Mouse (Mus musculus) cerebellum, postnatal 36 days (tissue): ENCODE measurements at regions not wholly inside any gene's neighbourhood (a gene's known extent, or its start where the extent isn't known, plus 50 kb on each side); places are given as distances from the start of the nearest gene placed in this dataset.
A peak's percentile ranks its signal among the peaks of the same experiment; 100 is the strongest.

Source experiments
- DNase-seq, 2 experiments: peaks; one replicate each; pipeline ENCODE4 v3.0.0; 2021 to 2022; ENCODE audit warnings: mixed read lengths in 2 of 2

DNA sequence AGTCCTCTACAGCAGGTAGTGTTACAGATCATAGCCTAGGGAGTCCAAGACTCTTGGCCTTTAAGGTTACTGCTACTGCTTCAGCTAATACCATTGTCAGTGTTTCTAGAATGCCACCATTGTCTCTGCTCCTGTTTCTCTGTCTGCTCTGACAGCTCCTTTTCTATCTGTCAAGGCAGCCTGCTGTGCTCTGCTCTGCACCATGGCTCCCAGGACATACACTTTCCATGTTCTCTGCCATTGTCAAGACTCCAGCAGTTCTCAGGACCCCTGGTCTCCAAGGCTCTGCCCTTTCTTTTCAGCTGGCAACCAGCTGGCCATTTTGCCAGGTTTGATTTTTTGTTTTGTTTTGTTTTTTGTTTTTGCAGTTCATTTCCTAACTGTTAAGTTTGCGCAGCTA lies 208.7 kb downstream of the Otol1 start:
- DNase-seq = no peak

DNA sequence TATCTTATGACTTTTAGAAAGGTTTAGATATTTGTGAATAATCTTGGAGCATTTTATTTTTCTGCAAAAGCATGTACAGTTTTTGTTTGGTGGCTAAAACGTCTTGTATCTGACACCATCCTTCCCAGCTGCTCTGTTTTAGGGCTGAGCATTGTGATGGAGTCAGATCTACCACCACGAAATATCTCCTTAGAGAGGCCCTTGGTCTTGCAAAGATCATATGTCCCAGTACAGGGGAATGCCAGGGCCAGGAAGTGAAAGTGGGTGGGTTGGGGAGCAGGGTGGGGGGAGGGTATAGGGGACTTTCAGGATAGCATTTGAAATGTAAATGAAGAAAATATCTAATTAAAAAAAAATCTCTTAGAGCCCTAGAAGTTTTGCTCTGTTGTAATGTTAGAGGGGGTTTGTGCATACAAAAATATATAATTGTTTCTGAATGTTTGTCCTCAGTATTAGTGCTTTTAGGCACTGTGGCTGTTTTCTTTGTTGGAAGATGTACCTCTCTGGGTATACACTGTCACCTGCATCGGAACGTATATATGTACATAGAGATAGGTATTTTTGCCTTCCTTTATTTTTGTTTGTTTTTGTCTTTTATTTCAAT lies 211.4 kb downstream of the Otol1 start:
- DNase-seq = no peak

DNA sequence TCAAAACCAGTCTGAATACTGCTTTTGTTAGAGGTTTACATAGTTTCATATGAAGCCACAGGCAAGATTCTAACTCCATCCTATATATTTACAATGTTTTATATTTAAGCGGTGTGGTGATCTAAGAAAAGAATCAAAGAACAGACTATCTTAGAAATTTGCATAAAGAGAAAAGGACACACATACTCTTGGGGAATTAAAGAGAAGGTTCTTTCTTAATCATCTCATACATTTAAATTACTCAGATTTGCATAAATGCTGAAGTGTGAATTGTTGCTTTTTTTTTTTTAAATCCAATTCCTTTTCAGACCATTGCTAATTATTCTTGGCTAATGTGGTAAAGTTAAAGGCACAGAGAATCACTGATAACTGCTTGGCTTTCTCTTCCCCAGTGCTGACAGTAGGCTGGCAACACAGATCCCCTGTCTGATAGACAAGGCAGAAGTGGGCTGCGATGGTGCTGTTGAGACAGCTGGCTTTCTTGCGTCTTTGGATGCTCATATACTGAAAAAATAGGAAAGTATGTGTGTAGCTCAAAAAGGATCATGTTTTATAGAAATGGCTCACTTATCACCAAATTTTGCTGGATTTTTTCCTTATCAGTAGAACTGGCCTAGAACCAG lies 216.1 kb downstream of the Otol1 start:
- no peak for DNase-seq

DNA sequence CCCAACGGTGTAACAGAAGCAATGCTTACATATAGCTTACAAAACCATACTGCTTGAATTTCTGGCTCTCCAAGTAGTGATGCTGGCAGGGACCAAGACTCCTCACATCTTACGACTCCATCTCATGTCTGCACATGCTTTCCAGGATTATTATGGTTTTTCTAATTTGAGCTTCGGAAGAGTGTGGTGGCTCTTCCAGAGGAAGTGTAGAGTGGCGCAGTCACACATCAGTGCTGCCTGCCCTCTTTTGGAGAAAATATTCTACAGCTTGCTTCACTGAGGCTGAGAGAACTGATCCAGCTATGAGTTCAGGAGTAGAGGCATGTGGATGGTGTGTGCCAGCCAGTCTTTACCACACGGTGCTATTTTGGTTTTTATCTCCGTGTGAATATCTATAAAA lies 217.4 kb downstream of the Otol1 start:
- no peak for DNase-seq

DNA sequence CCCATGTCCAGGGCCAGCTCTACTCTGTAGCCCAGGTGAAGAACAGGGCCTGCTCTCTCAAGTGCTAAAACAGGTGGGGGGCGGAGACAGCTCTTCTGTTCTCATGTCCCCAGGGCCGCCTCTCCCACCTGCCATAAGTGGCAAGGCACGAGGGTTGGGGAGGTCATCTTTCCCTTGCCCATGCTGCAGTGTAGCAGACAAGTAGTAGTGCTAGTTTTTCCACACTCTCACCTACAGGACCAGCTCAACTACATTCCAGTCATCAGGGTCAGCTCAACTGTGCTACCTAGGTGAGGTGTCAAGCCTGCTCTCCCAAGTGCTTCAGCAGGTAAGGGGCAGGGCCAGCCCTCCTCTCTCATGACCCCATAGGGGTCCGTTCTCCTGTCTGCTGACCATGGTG lies 219.8 kb downstream of the Otol1 start:
- DNase-seq = no peak

DNA sequence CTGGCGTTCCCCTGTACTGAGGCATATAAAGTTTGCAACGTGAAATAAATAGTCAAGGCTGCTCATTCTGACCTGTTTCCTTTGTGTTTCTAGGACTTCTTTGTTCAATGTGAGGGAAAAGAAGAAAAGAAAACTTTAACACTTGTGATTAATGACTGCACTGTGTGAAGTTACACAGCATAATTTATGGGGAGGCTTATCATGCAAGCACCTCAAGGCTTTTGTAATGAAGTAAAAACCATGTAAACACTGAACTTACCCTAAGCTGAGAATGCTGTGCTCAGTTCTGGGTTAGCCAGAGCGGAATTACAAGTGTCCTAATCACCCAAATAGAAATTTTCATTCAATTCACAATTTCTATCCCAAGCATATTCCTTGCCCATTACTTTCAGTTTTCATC lies 241.2 kb downstream of the Otol1 start:
- DNase-seq = no peak

DNA sequence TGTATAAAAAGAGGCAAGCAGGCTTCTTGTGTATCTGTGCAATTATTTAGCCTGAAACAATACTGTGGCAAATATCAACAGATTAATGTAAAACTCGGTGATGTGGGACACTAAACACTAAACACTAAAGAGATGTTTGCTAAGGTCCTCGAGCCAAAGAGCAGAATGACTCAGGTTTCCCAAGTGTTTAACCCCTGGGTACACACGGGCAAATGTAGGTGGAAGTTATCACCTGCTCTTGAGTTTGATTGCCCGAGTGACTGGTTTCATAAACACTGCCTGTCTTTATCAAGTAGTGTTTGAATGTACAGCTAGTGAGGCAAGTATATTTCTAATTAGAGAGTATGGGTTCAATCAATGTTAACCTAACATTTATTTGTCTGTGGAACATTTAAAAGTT lies 242.5 kb downstream of the Otol1 start:
- no peak for DNase-seq

DNA sequence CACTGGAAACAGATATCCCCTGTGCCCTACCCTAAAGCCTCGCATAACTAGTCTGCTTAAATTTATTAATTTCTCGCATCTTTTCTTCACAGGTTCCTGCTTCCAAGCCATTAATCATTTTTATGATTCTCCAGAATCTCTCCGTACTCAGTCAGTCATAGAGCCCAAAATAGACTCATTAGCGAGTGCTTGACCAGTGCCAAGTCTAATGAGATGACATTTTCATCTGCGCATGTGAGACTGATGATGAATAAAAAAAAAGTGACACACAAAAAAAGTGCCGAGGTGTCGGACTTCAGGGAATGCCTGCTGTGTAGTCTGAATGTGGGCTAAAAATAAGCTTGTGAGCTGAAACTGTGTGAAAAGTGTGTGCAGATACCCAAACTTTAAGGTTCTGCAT lies 243.3 kb downstream of the Otol1 start:
- DNase-seq = no peak

DNA sequence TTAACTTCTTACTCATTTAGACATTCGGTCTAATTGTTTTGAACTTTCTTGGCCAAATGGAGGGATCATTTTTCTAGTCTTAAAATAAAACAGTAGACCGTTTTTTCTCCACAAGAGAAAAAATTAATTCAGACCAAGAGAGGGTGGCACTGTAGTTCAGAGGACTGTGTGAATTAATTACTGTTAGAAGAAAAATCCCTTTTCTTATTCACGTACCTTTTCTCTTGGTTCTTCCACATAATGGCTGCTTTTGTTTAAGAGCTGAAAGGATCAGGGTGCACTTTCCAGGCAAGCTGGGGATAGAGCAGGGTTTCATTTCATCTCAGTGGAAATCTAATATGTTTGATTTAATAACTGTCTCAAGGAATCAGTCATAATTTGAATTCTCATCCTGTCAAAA lies 255.9 kb downstream of the Otol1 start:
- no peak for DNase-seq

DNA sequence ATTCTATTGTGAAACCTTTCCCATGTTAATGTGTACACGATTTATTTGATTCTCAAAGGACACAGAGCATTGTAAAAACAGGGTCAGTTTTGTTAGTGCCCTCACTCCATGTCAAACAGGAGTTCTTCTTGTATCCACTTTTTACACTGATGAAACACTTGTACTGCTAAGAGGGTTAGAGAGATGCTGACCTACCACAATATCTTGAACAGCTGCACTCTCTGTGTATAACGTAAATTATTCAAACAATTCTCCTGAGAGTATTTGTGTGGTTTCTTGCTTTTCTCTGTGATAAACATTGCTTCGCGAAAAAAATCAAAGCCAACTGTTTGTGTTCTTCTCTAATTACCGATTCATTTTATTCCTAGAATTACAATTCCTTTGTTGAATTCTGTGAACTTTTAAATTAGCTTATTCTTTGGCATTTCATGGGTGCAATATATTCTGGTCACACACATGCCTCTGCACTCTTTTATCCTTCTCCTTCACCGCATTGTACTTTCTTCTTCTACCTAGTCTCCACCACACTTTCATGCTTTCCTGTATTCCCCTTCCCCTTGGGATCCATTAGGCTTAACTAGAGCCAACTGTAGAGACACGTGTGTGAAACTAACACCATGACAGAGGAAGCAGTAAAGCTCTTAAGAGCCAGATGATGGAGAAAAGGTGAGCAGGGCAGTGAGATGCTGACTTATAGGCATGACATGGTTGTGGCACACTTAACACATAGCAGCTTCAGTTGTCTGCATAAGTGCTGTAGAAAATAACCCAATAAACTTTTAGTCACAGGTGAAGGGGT lies 281.4 kb downstream of the Otol1 start:
- DNase-seq = no peak

DNA sequence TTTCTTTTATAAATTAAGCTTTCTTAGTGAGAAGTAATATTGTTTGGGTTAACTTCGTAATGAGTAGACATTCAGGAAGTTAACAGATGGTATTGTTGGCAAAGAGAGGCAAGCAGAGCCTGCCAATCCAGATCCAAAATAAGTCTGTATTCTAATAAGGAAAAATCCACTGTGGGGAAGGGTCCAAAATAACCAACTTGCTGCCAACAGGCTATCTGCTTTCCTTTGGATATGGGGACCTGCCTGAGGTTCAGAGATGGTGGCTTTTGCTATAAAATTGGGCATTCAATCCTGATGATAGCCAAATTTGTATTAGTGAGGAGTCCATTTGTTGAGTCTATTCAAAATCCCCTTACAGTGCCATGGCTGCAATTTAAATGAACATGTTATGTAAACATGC lies 300.1 kb downstream of the Otol1 start:
- peak; percentile 49 to 71 for DNase-seq

DNA sequence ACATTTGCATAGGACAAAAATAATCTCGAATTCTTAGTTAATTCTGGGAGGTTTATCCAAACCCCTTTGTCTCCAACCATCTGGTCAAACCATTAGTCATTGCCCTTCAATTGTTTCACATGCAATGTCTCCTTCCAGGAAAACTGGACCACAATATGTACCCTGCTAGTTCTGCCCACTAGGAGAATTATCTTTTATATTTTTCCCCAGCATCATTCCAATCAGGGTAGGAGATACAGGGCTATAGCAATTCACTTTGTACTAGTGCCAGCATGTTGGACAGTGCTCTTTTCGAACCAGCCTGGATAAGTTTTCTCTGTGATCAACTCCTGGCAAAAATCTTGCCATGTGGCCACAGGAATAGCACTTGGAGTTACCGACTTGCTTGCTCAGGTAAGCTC lies 300.6 kb downstream of the Otol1 start:
- DNase-seq = peak; percentile 42 to 67

DNA sequence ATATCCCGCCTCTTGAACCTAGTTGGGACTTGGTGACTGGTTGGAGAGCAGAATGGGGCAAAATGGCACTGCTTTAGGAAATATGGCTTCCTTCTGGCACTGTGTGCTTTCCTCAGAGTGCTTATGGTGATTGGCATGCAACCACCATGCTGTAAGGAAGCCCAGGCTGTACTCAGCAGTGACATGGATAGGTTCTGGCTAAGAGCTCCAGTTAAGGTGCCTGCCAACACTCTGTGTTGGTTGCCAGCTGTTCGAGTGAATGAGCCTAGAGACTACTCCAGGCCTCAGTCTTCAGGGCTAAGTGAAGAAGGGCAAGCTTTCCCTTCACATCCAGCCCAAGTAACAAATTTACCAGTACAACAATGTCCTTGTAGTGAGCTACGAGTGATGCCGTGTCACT lies 301.9 kb downstream of the Otol1 start:
- DNase-seq = peak; percentile 40 to 46

DNA sequence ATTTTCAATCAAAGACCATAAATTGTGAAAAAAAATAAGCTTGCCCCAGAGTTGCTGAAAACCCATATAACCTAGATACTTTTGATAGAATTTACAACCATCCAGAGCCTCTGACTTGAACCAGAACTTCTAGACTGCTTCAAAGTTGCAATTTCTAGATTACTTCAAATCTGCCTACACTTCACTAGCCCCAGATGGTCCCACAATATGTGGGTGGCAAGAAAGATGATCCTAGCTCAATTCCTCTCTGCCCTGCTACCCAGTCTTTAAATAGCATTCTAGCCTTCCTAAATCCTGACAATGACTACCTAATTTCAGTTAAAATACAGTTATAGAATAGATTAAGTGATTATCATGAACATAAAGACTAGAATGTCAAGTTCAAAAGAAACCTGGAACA lies 303.6 kb downstream of the Otol1 start:
- DNase-seq = no peak

DNA sequence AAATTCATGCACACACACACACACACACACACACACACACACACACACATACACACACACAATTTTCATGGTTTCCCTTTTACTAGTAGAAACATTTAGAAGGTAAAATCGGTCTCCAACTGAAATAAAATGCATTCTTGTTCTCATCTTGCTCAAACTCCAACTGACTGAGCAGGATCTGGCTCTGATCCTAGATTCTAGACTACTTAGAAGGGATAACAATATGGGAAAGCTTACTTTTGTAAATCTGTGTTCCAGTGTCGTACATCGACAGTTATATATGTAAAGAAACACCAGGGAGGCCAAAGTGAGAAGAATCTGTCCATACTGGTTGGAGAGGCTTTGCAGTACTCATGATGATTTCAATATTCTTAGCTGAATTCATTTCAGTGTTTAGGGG lies 304.6 kb downstream of the Otol1 start:
- no peak for DNase-seq

DNA sequence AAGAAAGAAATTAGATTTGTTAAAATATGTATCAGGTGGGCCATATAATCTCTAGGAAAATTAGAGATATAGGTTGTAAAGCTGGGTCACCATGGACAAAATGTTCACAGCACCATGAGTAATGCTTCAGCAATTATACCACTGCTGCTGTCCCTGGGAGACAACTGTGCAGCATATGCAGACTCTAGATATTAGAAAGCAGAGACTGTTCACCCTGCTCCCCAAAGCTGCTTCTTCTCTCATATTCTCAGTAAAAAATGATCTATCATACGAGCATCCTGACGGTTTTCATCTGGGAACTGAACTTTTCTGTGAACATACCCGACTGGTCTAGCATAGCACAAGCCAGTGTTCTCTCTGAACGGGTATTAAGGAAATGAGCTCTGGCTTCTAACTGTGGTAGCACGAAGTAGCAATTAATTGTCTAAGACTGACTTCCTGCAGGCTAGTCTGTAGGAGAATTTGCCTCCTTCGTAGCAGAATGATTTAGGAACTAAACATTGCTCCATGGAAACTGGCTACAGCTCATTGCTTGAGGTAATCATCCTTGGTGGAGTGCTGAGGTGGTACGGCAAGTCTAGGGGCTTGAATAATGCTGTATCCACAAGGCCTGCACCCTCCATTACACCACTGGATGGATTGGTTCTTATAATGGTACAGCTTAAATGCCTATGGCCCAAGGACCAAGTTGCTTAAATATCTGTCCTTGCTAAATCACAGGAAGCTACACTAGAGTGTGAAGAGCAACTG lies 305.9 kb downstream of the Otol1 start:
- DNase-seq = no peak

DNA sequence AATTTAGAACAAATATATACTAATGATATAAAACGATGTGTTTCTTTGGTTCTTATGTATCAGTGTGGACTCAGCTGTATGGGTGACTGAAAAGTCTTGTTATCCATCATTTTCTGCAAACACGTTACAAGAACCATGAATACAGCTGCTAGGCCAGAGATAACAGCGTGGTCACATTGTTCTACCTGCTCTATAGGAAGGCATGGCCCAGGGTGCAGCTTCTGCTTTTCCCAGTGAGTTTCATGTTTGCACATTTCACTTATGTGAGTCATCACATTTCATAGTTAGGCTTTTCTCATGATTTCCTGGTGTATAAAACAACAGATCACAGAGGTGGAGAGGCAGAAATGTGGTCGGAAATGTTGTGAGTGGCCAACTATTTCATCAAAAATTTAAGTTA lies 306.8 kb downstream of the Otol1 start:
- no peak for DNase-seq

DNA sequence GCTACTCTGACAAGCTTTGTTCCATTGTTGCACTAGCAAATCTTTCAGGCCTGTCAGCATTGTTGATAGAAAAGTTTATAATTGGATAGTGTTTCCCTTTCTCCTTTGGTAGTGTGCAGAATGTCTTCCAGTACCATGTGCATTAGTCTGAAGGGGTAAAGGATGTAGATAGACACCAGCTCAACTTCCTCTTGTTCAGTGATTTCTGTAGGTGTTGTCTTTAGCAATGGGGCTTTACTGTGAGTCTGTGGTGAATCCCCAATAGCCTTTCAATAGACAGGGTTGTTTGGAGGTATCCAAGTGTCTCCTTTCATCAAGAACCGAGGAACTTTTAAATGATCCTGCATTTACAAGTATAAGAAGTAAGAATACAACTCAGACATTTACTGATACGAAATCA lies 311.0 kb downstream of the Otol1 start:
- no peak for DNase-seq

DNA sequence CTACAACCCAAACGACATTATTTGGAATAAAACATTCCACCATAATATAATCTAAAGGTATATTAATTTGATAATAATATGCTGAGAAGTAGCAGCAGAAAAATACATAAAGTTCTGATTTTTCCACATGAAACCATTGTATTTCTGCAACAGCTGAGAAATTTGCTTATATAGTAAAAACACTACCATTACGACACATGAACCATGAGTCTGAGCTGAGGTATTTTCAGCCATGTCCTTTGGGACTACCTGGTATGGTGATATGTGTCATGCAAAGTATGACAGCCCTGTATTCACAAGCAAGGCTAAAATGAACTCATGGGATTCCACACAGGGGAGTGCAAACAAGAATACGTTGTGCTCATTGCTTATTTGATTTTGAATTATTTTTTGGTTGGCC lies 311.7 kb downstream of the Otol1 start:
- DNase-seq = no peak

DNA sequence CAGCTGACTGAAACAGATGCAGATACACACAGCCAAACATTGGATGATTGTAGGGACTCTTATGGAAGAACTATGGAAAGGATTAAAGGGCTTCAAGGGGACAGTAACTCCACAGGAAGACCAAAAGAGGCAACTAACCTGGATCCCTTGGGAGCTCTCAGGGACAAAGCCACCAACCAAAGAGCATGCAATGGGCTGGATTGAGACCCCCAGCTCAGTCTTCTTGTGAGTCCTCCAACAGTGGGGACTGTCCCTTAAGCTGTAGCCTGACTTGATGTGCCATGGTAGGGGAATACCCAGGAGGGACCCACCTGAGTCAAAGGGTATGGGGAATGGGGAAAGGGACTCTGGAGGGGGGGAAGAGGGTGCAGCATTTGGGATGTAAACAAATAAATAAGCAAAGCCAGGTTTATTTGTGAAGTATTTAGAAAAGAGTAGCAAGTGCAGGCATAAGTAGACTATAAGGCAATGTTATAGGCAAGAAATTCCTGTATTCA lies 313.8 kb downstream of the Otol1 start:
- no peak for DNase-seq

DNA sequence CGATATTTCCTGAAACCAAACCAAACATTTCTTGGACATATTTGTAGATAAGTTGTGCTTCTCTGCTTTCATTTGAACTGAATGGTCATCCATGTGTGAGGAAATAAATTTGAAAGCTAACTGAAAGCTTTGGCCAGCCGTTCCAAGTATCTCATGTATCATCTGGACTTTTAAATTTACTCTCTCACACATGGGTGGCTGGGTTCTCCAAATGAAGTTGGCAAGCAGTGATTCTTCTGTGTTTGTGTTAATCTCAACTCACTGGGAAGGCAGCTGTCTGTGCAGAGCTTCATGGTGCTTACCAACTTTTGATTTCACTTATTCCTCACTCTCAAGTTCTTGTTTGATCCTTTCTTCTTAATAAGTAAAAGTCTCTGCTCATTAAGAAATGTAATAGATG lies 317.3 kb downstream of the Otol1 start:
- DNase-seq = no peak
